Mouse (Mus musculus) bone marrow macrophage, adult 2 months (primary cell): ENCODE data around the gene Edf1. TPM values are rescaled to one million over a fixed set of nuclear protein-coding genes. Genes with fewer than 3 reads are reported as not detected.
A peak's percentile ranks its signal among the peaks of the same experiment; 100 is the strongest.

Experiments
- H3K27ac ChIP-seq: 2 replicates; pipeline ENCODE4 v1.5.1; 2012; ENCODE audit warnings: low read depth, low read length; ENCODE audit not compliant: insufficient read depth
- H3K4me1 ChIP-seq: 2 replicates; pipeline ENCODE4 v1.6.1; 2012; ENCODE audit warnings: low read length; ENCODE audit not compliant: control insufficient read depth, insufficient read depth
- H3K4me3 ChIP-seq: 2 replicates; pipeline ENCODE4 v1.5.1; 2012; ENCODE audit warnings: mild to moderate bottlenecking, low read length, moderate library complexity; ENCODE audit not compliant: insufficient read depth
- CTCF ChIP-seq: IDR thresholded peaks from 2 replicates; pipeline ENCODE4 v1.5.1; 2012; ENCODE audit warnings: low read depth, mild to moderate bottlenecking, low read length, moderate library complexity
- POLR2A ChIP-seq: IDR thresholded peaks from 2 replicates; pipeline ENCODE4 v1.6.1; 2012; ENCODE audit warnings: mild to moderate bottlenecking, low read depth, low read length, borderline replicate concordance
- polyA plus RNA-seq: library from polyadenylated mRNA; stranded (reverse); fragments of >200 nt; gene quantifications from 2 replicates; pipeline ENCODE4 v1.2.4, GENCODE M21; 2012; ENCODE audit not compliant: missing spikeins, insufficient read depth, insufficient read length

Gene Edf1
- 142 and 160 TPM in 2 replicates for polyA plus RNA-seq

DNA sequence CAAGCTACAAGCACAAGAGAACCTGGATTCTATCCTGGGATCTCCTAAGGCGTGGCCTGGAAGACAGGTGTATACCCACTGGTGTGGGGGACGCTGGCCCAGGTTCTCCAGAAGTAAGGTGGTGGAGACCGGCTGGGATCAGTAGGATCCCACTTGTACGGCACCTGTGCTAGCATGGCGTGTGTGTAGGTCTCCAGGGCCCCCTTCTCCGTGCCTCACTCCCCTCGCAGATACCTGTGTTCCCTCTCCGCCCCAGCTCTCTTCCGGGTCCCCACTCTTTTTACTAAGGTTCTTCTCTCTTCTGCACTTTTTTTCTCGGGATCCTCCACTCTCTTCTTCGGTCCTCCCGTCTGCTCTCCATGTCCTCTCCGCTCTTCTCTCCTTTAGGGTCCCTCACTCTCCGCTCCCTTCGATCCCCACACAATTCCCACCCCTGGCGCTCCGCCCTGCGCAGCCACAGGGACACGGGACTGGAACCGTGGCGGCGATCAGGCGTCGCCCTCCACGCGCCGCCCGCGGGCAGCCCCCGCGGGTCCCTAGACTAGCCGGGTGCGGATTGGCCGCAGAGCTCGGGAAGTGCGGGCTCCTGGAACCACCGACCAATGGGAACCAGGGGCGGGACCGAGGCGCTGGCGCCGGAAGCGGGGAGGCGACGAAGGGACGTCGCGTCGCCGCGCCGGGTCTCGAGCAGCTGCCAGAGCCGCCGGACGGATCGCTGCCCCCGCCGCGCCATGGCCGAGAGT lies at the start of gene Edf1:
Gene Edf1 (plus strand): TSS at position 627 of the 743 bp plus-strand sequence.
- Histone ChIP-seq H3K27ac (peak within 1 kb of the TSS; percentile 69), H3K4me1 (peaks cover 10% of the 10 kb centered on the region), H3K4me3 (peak within 1 kb of the TSS; percentile 86)
- TF ChIP-seq CTCF (no peak), POLR2A (peak; percentile 86)

DNA sequence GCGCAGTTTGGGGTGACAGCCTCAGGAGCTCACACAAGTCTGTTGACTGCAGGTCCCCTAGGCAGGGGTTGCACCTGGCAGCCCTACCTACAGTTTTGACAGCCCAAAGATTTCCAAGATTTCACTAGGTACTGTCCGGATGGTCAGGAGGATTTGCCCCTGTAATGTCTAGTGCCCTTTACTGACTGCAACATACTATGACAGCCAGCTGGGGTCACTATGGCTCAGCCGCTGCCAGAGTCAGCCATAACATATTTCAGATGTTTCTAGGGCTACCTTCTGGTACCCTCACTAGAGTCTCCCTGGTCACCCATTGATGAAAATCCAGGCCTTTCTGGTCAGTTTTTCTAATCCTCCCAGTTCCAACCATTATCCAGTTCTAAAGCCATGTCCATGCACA lies 47.7 kb upstream of the Edf1 start:
- TF ChIP-seq POLR2A (no peak), CTCF (no peak)
- Histone ChIP-seq H3K4me1 (no peaks in the 10 kb centered on the region), H3K27ac (no peak overlapping the region), H3K4me3 (no peak overlapping the region)

DNA sequence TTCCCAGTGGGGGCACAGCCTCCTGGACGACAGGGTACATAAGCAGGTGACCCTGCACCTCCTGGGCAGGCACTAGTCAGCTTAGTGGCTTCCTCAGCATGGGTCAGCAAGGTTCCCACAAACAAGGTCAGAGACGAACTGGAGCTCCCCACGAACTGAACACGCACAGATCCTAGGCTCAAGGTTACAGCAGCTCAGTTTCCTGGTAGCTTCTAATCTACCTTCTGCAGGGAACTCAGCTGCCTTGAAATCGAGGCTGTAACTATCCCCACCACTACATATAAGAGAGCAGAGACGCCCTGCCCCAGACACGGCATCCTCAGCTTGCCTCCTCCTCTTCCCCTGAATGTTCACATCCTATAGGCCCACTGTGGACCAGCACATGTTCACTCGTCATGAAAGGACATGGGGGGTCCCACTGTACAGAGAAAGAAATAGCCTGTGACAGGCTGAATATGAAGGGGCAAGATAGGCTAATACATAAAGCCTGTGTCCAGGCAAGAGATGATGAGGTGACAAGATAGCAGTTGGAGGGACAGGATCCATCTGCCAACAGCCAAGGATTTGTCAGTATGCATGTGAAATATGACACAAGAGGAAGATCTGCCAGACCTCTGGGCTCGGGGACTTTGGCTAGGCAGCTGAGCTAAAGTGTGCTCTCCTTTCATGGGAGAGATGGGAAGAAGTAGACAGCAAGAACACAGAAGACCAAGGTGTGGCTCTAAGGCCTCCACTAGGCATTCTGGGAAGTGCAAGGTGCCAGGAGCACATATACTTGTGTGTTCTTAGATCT lies 30.9 kb upstream of the Edf1 start:
- TF ChIP-seq CTCF (no peak), POLR2A (no peak)
- Histone ChIP-seq H3K27ac (no peak overlapping the region), H3K4me3 (no peak overlapping the region), H3K4me1 (no peaks in the 10 kb centered on the region)

DNA sequence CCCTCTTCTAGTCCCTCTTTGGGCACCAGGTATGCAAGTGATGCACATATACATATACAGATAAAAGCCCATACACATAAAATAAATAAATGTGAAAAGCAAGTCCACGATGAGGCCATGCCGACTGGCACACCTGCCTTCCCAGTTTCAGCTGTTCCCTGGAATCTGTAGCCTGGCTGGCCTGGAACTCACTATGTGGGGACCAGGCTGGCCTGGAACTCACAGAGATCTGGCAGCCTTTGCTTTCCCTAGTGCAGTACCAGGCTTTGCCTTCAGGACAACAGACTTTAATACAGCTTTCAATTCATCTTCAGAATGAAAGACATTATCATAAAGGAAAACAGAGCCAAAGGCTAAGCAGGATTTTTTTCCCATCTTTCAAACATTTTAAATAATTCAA lies 23.9 kb upstream of the Edf1 start:
- no peak for TF ChIP-seq POLR2A
- TF ChIP-seq CTCF = no peak
- Histone ChIP-seq H3K4me3 (no peak overlapping the region), H3K4me1 (peaks cover 27% of the 10 kb centered on the region), H3K27ac (peak overlapping the region; percentile 74)

DNA sequence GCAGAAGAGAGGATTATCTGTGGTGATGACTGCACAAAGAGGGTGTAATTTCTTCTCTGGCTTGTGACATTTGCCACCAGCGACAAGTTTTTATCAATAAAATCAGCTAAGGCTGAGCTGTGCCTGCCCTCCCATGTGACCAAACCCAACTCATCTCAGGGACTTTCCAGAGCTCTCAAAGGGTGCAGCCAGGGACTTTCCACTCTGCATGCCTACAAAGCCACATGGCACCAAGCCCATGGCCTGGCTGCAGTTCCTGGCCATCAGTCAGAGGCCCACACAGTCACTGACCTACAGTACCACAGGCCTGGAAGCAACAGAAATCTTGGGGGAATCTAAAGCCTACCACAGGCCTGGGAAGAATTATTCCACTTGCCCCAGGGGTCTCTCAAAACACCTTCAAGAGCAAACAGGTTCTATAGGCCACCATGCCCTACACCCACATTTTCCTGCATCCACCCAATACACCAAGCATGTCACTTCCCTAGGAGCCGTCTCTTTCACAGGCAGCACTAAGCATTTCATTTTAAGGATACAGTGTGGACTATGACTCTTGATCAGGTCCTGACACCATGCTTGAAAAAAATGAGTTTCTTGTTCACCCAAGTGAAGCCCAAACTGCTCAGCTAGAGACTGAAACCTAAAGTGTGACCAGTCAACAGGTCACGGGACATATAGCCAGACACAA lies 23.3 kb upstream of the Edf1 start:
- TF ChIP-seq POLR2A (no peak), CTCF (no peak)
- Histone ChIP-seq H3K27ac (peak overlapping the region; percentile 81), H3K4me1 (peaks cover 28% of the 10 kb centered on the region), H3K4me3 (no peak overlapping the region)

DNA sequence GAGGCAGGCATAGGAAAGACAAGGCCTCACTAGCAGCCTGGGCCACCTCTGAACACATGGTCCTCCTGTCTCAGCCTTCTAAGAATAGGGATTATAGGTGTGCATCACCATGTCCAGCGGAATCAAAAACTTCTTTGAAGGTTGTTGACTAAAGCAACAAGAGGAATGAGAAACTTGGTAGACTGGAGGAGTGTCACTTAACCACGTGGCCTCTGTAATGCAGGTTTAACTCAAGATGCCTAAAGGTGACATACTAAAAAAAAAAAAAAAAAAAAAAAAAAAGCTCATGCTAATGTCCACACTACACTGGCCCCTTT lies 22.8 kb upstream of the Edf1 start:
- peak overlapping the region; percentile 81 for H3K27ac ChIP-seq
- no peak overlapping the region for H3K4me3 ChIP-seq
- TF ChIP-seq POLR2A = no peak
- no peak for TF ChIP-seq CTCF
- H3K4me1 ChIP-seq = peaks cover 33% of the 10 kb centered on the region

DNA sequence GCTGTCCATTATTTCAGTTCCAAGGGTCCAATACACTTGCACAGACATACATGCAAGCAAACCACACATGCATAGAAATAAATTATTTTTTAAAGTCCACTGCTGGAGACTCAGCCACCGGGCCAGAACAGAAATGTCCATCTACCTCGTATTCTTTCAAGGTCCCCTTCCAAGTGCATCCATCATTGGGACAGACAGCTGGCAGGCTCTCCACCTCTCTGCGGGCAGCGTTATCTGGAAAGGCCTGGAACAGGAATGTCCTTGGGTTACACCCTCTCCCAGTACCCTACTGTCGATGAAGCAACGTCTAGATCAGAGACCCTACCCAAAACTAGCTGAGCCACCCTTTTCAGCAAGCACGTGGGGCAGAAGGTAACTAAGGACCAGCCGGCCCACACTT lies 21.1 kb upstream of the Edf1 start:
- H3K27ac ChIP-seq = no peak overlapping the region
- TF ChIP-seq POLR2A = no peak
- TF ChIP-seq CTCF = no peak
- H3K4me1 ChIP-seq = peaks cover 33% of the 10 kb centered on the region
- H3K4me3 ChIP-seq = no peak overlapping the region

DNA sequence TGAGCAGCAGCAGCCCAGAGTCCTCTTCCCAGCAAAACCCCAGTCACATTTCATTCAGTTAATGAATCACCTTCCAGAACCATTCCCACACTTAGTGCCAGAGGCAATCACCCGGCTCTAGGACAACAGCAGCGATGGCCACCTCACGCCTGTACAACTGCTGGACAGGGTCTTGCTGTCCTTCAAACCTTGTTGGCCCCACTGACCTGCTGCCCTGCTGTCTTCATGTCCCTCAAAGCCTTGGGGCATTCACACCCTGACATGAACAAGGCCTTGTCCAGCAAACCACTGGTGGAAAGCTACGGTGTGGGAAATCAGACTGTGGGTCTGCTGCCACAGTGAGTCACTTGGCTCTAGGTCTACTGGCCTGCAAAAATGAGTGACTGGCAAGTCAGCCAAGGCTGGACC lies 17.1 kb upstream of the Edf1 start:
- Histone ChIP-seq H3K27ac (no peak overlapping the region), H3K4me3 (no peak overlapping the region), H3K4me1 (peaks cover 22% of the 10 kb centered on the region)
- no peak for TF ChIP-seq CTCF
- TF ChIP-seq POLR2A = no peak

DNA sequence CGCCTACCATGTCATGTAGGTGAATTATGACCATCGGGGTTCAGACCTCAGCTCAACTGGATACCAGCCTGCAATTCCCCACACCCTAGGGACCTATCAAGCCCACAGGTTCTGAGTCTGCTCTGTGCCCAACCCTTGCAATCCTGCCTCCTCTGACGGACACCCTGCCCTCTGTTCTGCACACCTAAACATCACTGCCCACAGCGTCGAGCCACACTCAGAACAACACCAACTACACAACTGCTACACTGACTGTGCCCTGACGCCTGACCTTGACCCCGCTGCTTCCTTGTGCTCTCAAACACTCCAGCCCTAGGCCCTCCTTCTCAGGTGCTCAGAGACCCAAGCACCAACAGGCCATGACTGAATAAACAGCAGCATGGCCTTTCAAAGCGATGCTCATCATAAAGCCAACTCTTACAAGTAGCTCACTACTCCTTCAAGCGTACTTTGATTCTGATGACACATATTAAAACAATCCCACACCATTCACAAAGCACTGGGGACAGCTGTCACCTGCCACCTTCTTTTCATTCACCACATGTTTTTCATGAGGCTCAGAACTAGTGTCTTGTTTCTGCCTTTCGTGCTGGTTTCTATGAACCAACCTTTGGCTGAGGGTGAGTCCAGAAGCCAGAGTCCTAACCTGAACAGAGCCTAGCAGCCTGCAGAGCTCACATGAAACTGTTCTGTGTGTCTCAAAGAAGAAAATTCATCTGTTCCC lies 15.8 kb upstream of the Edf1 start:
- TF ChIP-seq POLR2A = no peak
- TF ChIP-seq CTCF = no peak
- no peak overlapping the region for H3K27ac ChIP-seq
- peaks cover 26% of the 10 kb centered on the region for H3K4me1 ChIP-seq
- no peak overlapping the region for H3K4me3 ChIP-seq
